Mouse (Mus musculus) liver, embryonic 11.5 days (tissue): Measurements from ENCODE around the gene Gp1bb. TPM values are rescaled to one million over a fixed set of nuclear protein-coding genes. Genes with fewer than 3 reads are reported as not detected.

Experiments
- ATAC-seq: fragments of 200-750 bp; cut with Nextera tagmentation; replicated peaks from 2 replicates; pipeline ENCODE4 v1.8.0; 2017; ENCODE audit warnings: moderate number of reproducible peaks, mild to moderate bottlenecking, moderate TSS enrichment, moderate library complexity; ENCODE audit not compliant: low FRiP score
- DNase-seq: peaks from one replicate; pipeline ENCODE4 v3.0.0-alpha.2; 2017; ENCODE audit warnings: low spot score
- H3K27ac ChIP-seq: fragments of 300-500 bp; sonication (generic); 2 replicates; pipeline ENCODE4 v1.5.1; 2014; ENCODE audit warnings: mild to moderate bottlenecking, low read depth, low read length, control low read depth
- H3K27me3 ChIP-seq: fragments of 300-500 bp; sonication (generic); replicated peaks from 2 replicates; pipeline ENCODE4 v1.6.1; 2014; ENCODE audit warnings: low read length, mixed read lengths; ENCODE audit not compliant: control insufficient read depth, insufficient read depth
- H3K36me3 ChIP-seq: fragments of 300-500 bp; sonication (generic); 2 replicates; pipeline ENCODE4 v1.6.1; 2014; ENCODE audit warnings: mild to moderate bottlenecking, low read length, moderate library complexity, mixed read lengths; ENCODE audit not compliant: control insufficient read depth, insufficient read depth
- H3K4me1 ChIP-seq: fragments of 300-500 bp; sonication (generic); replicated peaks from 2 replicates; pipeline ENCODE4 v1.6.1; 2014; ENCODE audit warnings: low read length, mixed read lengths; ENCODE audit not compliant: control insufficient read depth, insufficient read depth
- H3K4me2 ChIP-seq: fragments of 300-500 bp; sonication (generic); 2 replicates; pipeline ENCODE4 v1.6.1; 2014; ENCODE audit warnings: mild to moderate bottlenecking, control low read depth, moderate library complexity
- H3K4me3 ChIP-seq: fragments of 300-500 bp; sonication (generic); 2 replicates; pipeline ENCODE4 v1.5.1; 2014; ENCODE audit warnings: low read depth, low read length, control low read depth
- H3K9ac ChIP-seq: fragments of 300-500 bp; sonication (generic); 2 replicates; pipeline ENCODE4 v1.6.1; 2014; ENCODE audit warnings: low read depth, low read length, control low read depth
- H3K9me3 ChIP-seq: fragments of 300-500 bp; sonication (generic); 2 replicates; pipeline ENCODE4 v1.6.1; 2016; ENCODE audit warnings: low read length, inconsistent platforms, mixed read lengths; ENCODE audit not compliant: control insufficient read depth
- WGBS: fragments of 180-500 bp; shearing (Covaris S2); extraction: QIAGEN DNeasy Blood & Tissue Kit; methylation state at CpG from one replicate; pipeline ENCODE4 v1.1.7; 2014; 5-methylcytosine and 5-hydroxymethylcytosine counted together
- polyA plus RNA-seq: library from polyadenylated mRNA; unstranded; fragments of >200 nt; fragmentation: Nextera tagmentation; extraction: Ambion mirVana; gene quantifications from 2 replicates; pipeline ENCODE4 v1.2.1, GENCODE M21; 2014

Gp1bb gene
- polyA plus RNA-seq, 1 experiment from 2014 or later, result 42.4 TPM

DNA sequence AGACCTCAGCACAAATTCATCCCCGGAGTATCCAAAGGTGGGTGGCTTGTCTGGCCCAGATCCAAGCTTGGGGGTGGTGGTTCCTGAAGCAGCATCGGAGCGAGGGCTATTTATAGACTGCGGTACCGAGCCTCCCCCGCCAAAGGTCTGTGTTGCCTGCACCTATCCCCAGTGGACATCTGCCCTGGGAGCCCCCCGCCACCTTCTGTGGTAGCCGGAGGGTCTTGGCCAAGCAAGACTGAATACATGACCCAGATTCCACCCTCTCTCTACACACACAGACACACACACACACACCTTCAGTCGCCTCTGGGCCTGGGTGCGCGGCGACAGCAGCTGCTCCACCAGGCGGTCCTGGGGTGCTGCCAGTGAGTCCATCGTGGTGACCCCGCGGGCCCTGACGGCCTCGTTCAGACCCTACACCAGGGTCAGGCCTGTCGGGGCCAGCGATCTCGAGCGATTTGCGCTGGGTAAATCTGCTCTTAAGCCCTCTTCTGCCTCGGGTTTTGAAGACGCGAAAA lies 3.6 kb upstream of the Gp1bb start:
- H3K27me3 ChIP-seq, result peaks cover 100% of the 10 kb centered on the region
- no peak overlapping the region for H3K9ac ChIP-seq
- H3K4me2 ChIP-seq, result peak overlapping the region; percentile 86
- H3K4me1 ChIP-seq, result peaks cover 21% of the 10 kb centered on the region
- ATAC-seq, result no peak
- no peak for DNase-seq
- no peak overlapping the region for H3K27ac ChIP-seq
- H3K36me3 ChIP-seq, result no peaks in the 10 kb centered on the region
- peak overlapping the region; percentile 50 for H3K4me3 ChIP-seq
- WGBS, result 11% methylated on average over 26 of the region's 26 CpGs
- H3K9me3 ChIP-seq, result no peaks in the 10 kb centered on the region

GRCm38 (mm10) chr16:18625097-18625496 lies 2.9 kb upstream of the Gp1bb start:
- Histone ChIP-seq H3K4me3 (no peak overlapping the region), H3K9ac (no peak overlapping the region), H3K9me3 (no peaks in the 10 kb centered on the region), H3K27ac (no peak overlapping the region), H3K36me3 (no peaks in the 10 kb centered on the region), H3K27me3 (peaks cover 100% of the 10 kb centered on the region), H3K4me2 (no peak overlapping the region), H3K4me1 (peaks cover 21% of the 10 kb centered on the region)
- whole genome bisulfite sequencing, result 39% methylated on average over 14 of the region's 14 CpGs
- DNase-seq (no peak), ATAC-seq (no peak)

DNA sequence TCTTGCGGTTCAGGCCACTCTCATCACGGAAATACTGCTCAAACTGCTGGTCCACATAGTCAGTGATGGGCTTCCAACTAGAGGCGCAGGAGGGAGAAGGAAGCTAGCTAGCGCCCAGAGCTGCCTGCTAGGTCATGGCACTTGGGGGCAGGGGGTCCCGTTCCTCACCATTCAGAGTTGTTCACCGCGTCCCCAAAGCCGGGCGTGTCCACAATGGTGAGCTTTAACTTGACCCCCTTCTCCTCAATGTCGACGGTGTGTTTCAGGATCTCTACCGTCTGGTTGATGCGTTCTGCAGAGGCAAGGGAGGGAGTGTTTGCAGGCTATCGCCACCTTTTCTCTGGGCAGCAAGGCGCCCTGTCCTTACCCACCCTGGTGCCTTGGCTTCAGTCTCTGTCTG lies 2.4 kb upstream of the Gp1bb start:
- no peak overlapping the region for H3K27ac ChIP-seq
- no peak overlapping the region for H3K4me2 ChIP-seq
- H3K27me3 ChIP-seq, result peaks cover 100% of the 10 kb centered on the region
- H3K4me1 ChIP-seq, result peaks cover 21% of the 10 kb centered on the region
- no peaks in the 10 kb centered on the region for H3K9me3 ChIP-seq
- H3K4me3 ChIP-seq, result no peak overlapping the region
- H3K9ac ChIP-seq, result no peak overlapping the region
- ATAC-seq (no peak), DNase-seq (no peak)
- 24% methylated on average over 15 of the region's 15 CpGs for WGBS
- H3K36me3 ChIP-seq, result no peaks in the 10 kb centered on the region

DNA sequence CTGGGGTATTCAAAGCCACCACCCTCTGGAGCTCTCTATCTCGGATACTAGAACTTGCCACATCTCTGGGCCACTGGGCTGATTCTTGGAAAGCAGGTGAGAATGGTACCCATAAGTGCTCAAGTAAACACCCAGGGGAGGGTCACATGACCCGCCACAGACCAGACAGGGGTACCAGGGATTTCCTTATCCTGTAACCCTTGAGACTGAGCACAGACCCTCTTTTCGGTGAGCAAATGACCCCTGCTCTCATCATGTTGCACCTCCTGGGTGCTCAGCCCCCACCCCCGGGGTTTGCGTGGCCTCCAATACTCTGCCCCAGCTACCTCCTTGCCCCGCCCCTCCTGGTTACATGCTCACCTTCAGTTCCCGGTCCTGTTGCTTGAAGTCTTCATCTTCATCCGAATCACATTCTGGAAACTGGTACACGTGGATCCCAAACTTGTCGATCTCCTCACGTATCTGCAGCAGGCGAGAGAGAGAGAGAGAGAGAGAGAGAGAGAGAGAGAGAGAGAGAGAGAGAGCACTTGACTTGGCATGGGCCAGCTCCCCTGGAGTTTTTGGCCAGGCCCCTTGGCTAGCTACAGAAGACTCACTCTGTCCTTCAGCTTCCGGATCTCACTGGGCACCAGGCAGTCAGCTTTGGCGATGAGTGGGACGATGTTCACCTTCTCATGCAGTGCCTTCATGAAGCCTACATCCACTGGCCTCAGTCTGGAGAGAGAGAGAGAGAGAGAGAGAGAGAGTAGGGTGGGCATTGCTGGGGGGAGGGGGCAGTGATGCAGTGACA lies 1.7 kb upstream of the Gp1bb start:
- H3K4me1 ChIP-seq, result peaks cover 21% of the 10 kb centered on the region
- DNase-seq, result no peak

GRCm38 (mm10) chr16:18622916-18623750 lies 930 bp upstream of the Gp1bb start:
- H3K9me3 ChIP-seq, result no peaks in the 10 kb centered on the region
- H3K27me3 ChIP-seq, result peaks cover 98% of the 10 kb centered on the region
- peaks cover 21% of the 10 kb centered on the region for H3K4me1 ChIP-seq
- ATAC-seq, result no peak
- no peak overlapping the region for H3K9ac ChIP-seq
- no peaks in the 10 kb centered on the region for H3K36me3 ChIP-seq
- H3K4me3 ChIP-seq, result no peak overlapping the region
- 0 out of 2 replicates have a peak overlapping the region, but pooled peaks have one; percentile 7 for H3K4me2 ChIP-seq
- 19% methylated on average over 29 of the region's 29 CpGs for WGBS
- no peak overlapping the region for H3K27ac ChIP-seq
- no peak for DNase-seq

More for the DNA sequence above, 1.7 kb upstream of the Gp1bb start:
- H3K27ac ChIP-seq, result no peak overlapping the region
- H3K36me3 ChIP-seq, result no peaks in the 10 kb centered on the region
- H3K9ac ChIP-seq, result no peak overlapping the region
- no peak for ATAC-seq
- no peaks in the 10 kb centered on the region for H3K9me3 ChIP-seq
- H3K4me3 ChIP-seq, result no peak overlapping the region
- WGBS, result 29% methylated on average over 15 of the region's 15 CpGs
- no peak overlapping the region for H3K4me2 ChIP-seq
- peaks cover 100% of the 10 kb centered on the region for H3K27me3 ChIP-seq

DNA sequence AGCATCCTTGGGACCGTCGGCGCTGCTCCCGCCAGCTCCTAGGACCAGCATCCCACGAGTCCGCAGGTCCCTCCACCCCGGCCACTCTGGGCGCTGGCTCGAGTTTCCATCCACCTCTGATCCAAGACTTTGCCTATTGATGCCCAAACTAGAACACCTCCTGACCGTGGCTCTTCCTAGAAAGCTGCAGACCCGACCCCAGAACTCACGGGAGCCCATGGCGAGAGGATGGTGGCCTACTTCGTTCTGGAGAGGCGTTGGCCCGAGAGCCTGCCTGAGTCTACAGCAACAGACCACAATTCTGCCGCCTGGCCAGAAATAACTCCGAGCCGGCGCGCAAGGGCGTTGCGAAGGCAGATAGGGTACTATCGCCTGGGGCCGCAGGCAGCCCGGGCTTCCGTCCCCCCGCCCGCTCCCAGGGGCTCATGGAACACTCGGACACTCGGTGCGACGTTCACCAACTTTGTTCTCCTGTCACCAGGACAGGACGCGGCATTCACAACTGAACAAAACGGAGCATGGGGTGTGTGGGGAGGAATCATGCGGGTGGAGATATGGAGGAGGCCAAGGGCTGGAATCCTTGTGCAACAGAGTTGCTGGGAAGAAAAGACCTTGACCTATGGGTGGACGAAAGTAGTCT lies 721 bp downstream of the Gp1bb start:
- Histone ChIP-seq H3K9ac (peak overlapping the region; percentile 10; the same call in 1 of the 2 replicates), H3K27me3 (peaks cover 91% of the 10 kb centered on the region), H3K4me3 (peak overlapping the region; percentile 51), H3K4me1 (peaks cover 23% of the 10 kb centered on the region), H3K27ac (peak overlapping the region; percentile 43; the same call in 1 of the 2 replicates), H3K36me3 (no peaks in the 10 kb centered on the region), H3K4me2 (peak overlapping the region; percentile 78), H3K9me3 (no peaks in the 10 kb centered on the region)
- WGBS, result 2% methylated on average over 38 of the region's 38 CpGs
- DNase-seq (peak; percentile 67), ATAC-seq (no peak)

GRCm38 (mm10) chr16:18620601-18621361 lies 1.4 kb downstream of the Gp1bb start:
- Histone ChIP-seq H3K4me3 (peak overlapping the region; percentile 51), H3K4me2 (peak overlapping the region; percentile 78), H3K27me3 (peaks cover 88% of the 10 kb centered on the region), H3K27ac (no peak overlapping the region), H3K9me3 (no peaks in the 10 kb centered on the region), H3K9ac (peak overlapping the region; percentile 10), H3K4me1 (peaks cover 18% of the 10 kb centered on the region), H3K36me3 (no peaks in the 10 kb centered on the region)
- ATAC-seq (no peak), DNase-seq (no peak)
- WGBS, result 1% methylated on average over 73 of the region's 74 CpGs

- H3K27me3 ChIP-seq, result peaks cover 82% of the 10 kb centered on the region
- no peaks in the 10 kb centered on the region for H3K9me3 ChIP-seq
- H3K36me3 ChIP-seq, result no peaks in the 10 kb centered on the region
- no peak overlapping the region; the same call in 1 of the 2 replicates for H3K4me3 ChIP-seq
- H3K9ac ChIP-seq, result no peak overlapping the region
- 32% methylated on average over 6 of the region's 6 CpGs for WGBS
- H3K4me1 ChIP-seq, result peaks cover 18% of the 10 kb centered on the region
- DNase-seq (no peak), ATAC-seq (no peak)
- H3K27ac ChIP-seq, result no peak overlapping the region
- H3K4me2 ChIP-seq, result peak overlapping the region; percentile 78
These were observed 2.0 kb downstream of the Gp1bb start for GRCm38 (mm10) chr16:18620201-18620600.
